Comparison of ENCODE assay signal across 16 mouse cellular contexts in the genomic region with DNA sequence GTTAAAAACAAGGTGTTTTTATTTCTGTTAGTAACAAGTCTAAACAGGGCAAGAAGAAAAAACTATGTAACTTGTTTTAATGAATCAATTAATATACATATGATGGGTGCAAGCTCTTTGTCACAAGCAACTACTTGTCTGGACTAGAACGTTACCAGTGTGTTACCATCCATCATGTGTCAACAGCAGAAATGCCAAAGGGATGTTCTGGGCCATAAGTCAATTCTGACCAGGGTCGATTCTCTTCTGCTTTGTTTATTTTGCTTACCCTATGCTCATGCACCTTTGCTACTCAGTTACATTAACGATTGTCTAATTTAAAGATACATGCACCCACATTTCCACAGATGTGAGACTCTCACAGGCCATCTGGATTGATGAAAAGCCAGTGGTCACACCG.
"Had no signal": no experiment of that assay in that cellular context is flagged by ENCODE, and none has a peak within 500 bp of the region (broad histone marks: within the 10 kb centered on the region; RNA-seq: fewer than 3 reads in every experiment).

No protein-coding gene starts in this region.

- H3K27ac ChIP-seq: neural tube, embryonic 13.5 days; neural tube, embryonic 15.5 days; stomach, embryonic 15.5 days; stomach, postnatal 0 days had no signal

- H3K4me3 ChIP-seq: neural tube, embryonic 13.5 days; neural tube, embryonic 15.5 days; stomach, embryonic 15.5 days had no signal

- H3K27me3 ChIP-seq: neural tube, embryonic 13.5 days; neural tube, embryonic 15.5 days; stomach, embryonic 15.5 days had no signal

- H3K4me2 ChIP-seq: neural tube, embryonic 13.5 days; neural tube, embryonic 15.5 days; stomach, embryonic 15.5 days had no signal

- DNase-seq: retina, postnatal 1 day; right cerebral cortex, adult 18-20 months; right cerebral cortex, postnatal 14 days; right cerebral cortex, postnatal 25 days; right cerebral cortex, postnatal 4 days; spleen, adult 18-20 months; thymus, adult 18-20 months; thymus, adult 2 months; thymus, postnatal 14 days; thymus, postnatal 25 days; thymus, postnatal 36 days; thymus, postnatal 4 days had no signal

- H3K4me1 ChIP-seq: neural tube, embryonic 13.5 days; neural tube, embryonic 15.5 days; stomach, embryonic 15.5 days had no signal

- H3K36me3 ChIP-seq: neural tube, embryonic 13.5 days; neural tube, embryonic 15.5 days; stomach, embryonic 15.5 days had no signal

- H3K9ac ChIP-seq: neural tube, embryonic 13.5 days; neural tube, embryonic 15.5 days; stomach, embryonic 15.5 days had no signal

- H3K9me3 ChIP-seq: neural tube, embryonic 13.5 days; neural tube, embryonic 15.5 days; stomach, embryonic 15.5 days had no signal
